Mouse (Mus musculus) heart, adult 2 months (tissue): ENCODE data around the gene Mettl21c. TPM values are rescaled to one million over a fixed set of nuclear protein-coding genes. Genes with fewer than 3 reads are reported as not detected.

Experiments used
- DNase-seq, 2 experiments: peaks; one replicate each; pipeline ENCODE4 v3.0.0; 2021
- H3K27ac ChIP-seq: fragments of 200-600 bp; 2 replicates; pipeline ENCODE4 v1.8.1; 2022
- H3K27me3 ChIP-seq: fragments of 200-500 bp; 2 replicates; pipeline ENCODE4 v1.6.1; 2012; ENCODE audit warnings: mild to moderate bottlenecking, low read length, inconsistent platforms, mixed read lengths; ENCODE audit not compliant: control insufficient read depth, insufficient read depth
- H3K36me3 ChIP-seq: fragments of 200-500 bp; 2 replicates; pipeline ENCODE4 v1.6.1; 2012; ENCODE audit warnings: low read length, inconsistent platforms; ENCODE audit not compliant: control insufficient read depth, insufficient read depth
- H3K4me1 ChIP-seq: fragments of 200-500 bp; 2 replicates; pipeline ENCODE4 v1.6.1; 2011; ENCODE audit warnings: low read length; ENCODE audit not compliant: control insufficient read depth, insufficient read depth
- H3K4me3 ChIP-seq: fragments of 200-600 bp; 2 replicates; pipeline ENCODE4 v1.8.1; 2022
- H3K79me2 ChIP-seq: fragments of 200-500 bp; replicated peaks from 2 replicates; pipeline ENCODE4 v1.6.1; 2012; ENCODE audit warnings: mild to moderate bottlenecking, inconsistent platforms, low read length, moderate library complexity, mixed read lengths; ENCODE audit not compliant: control insufficient read depth, insufficient read depth
- H3K9ac ChIP-seq: fragments of 200-500 bp; 2 replicates; pipeline ENCODE4 v1.6.1; 2012; ENCODE audit warnings: low read depth, mild to moderate bottlenecking, control low read depth, inconsistent platforms, low read length, mixed read lengths
- CTCF ChIP-seq: fragments of 200-600 bp; IDR thresholded peaks from 2 replicates; pipeline ENCODE4 v1.8.1; 2022; ENCODE audit warnings: antibody characterized with exemption, mild to moderate bottlenecking, moderate library complexity
- EP300 ChIP-seq: fragments of 200-500 bp; IDR thresholded peaks from 2 replicates; pipeline ENCODE4 v1.6.1; 2011; ENCODE audit warnings: low read depth, low read length, control low read depth; ENCODE audit not compliant: insufficient read depth
- POLR2A ChIP-seq: fragments of 200-500 bp; IDR thresholded peaks from 2 replicates; pipeline ENCODE4 v1.6.1; 2011; ENCODE audit warnings: mild to moderate bottlenecking, low read depth, low read length, control low read depth; ENCODE audit not compliant: insufficient read depth
- WGBS: fragments of 180-500 bp; shearing (Covaris S2); methylation state at CpG from one replicate; pipeline ENCODE4 v1.1.7; 2018; 5-methylcytosine and 5-hydroxymethylcytosine counted together
- intact Hi-C: fragments of 180-260 bp; cut with DNase I; formaldehyde crosslinking; loops from one replicate; pipeline ENCODE4 v1.15.1; 2025
- polyA plus RNA-seq: library from polyadenylated mRNA; depleted of rRNA; stranded (reverse); fragments of >200 nt; gene quantifications from 2 replicates; pipeline ENCODE4 v1.2.3, GENCODE M21; 2012; rRNA removed
- total RNA-seq, 2 experiments: library from RNA; stranded (reverse); gene quantifications; 2 replicates each; pipeline ENCODE4 v1.2.3; 2021

Mettl21c gene
- total and polyA plus RNA-seq, 3 experiments, result not detected

DNA sequence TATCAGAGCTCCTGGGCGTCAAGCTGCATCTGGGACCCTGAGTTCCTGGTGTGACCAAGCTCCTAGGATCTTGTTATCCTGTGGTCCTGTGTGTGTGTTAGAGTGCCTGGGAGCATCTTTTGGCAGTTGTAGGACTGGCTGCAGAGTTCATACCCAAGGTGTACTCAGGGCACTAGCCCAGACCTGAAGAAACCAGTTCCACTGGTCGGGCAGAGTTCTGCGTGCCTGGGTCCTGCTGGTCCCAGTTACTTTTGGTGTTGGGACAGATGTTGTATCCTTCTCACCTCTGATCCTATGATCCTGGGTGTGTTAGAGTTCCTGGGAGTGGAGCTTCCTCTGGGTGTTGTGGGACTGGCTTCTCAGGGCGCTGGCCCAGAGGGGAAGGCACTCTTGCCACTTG, 55.5 kb downstream of the Mettl21c start:
- intact Hi-C loops, result loop anchor here (5.0 kb wide), 1 partner anchor 38 kb away; no protein-coding TSS in a partner anchor
- Histone ChIP-seq H3K27me3 (no peaks in the 10 kb centered on the region), H3K9ac (no peak overlapping the region), H3K4me1 (no peaks in the 10 kb centered on the region), H3K4me3 (no peak overlapping the region), H3K36me3 (peaks cover 6% of the 10 kb centered on the region), H3K27ac (no peak overlapping the region), H3K79me2 (no peaks in the 10 kb centered on the region)
- 94% methylated on average over 4 of the region's 4 CpGs for WGBS
- DNase-seq, result no peak
- TF ChIP-seq EP300, result no peak
- TF ChIP-seq CTCF, result no peak
- no peak for TF ChIP-seq POLR2A

Other genes starting within 250 kb of the Mettl21c start
- gene Uxs1, start 192.2 kb downstream of the Mettl21c start, total RNA-seq, result 10 to 100 TPM in 1 of 2 experiments, 1 to 10 TPM in 1; 10.0 to 10.9 TPM
- gene Uxs1, start 192.2 kb downstream of the Mettl21c start, polyA plus RNA-seq, result 5.5 and 7.3 TPM in 2 replicates
- gene Tpp2, start 86.4 kb downstream of the Mettl21c start, total RNA-seq, result 10 to 100 TPM; 36.3 to 43.5 TPM
- gene Tpp2, start 86.4 kb downstream of the Mettl21c start, polyA plus RNA-seq, result 7.5 and 17.5 TPM in 2 replicates
- gene Gm8251, start 41.9 kb upstream of the Mettl21c start, total RNA-seq, result not detected
- not detected in 2 replicates for gene Gm8251, start 41.9 kb upstream of the Mettl21c start, polyA plus RNA-seq
- 1 to 10 TPM; 7.6 TPM for gene Tex30, start 82.4 kb upstream of the Mettl21c start, total RNA-seq
- 4.2 and 7.1 TPM in 2 replicates for gene Tex30, start 82.4 kb upstream of the Mettl21c start, polyA plus RNA-seq
- 10 to 100 TPM; 18.1 to 20.3 TPM for gene Kdelc1, start 98.8 kb upstream of the Mettl21c start, total RNA-seq
- gene Kdelc1, start 98.8 kb upstream of the Mettl21c start, polyA plus RNA-seq, result 14.9 and 20.7 TPM in 2 replicates
- gene Bivm, start 98.9 kb upstream of the Mettl21c start, total RNA-seq, result 10 to 100 TPM; 11.5 to 12.4 TPM
- gene Bivm, start 98.9 kb upstream of the Mettl21c start, polyA plus RNA-seq, result 4.6 and 8.6 TPM in 2 replicates
- gene Ercc5, start 127.7 kb upstream of the Mettl21c start, total RNA-seq, result 10 to 100 TPM; 16.9 to 17.0 TPM
- gene Ercc5, start 127.7 kb upstream of the Mettl21c start, polyA plus RNA-seq, result 4.1 and 7.3 TPM in 2 replicates
- gene Mettl21e, start 198.9 kb upstream of the Mettl21c start, total RNA-seq, result under 1 TPM in 1 of 2 experiments, not detected in 1; 0.11 TPM
- 0.06 TPM in 1 of 2 replicates, not detected in the other for gene Mettl21e, start 198.9 kb upstream of the Mettl21c start, polyA plus RNA-seq